Mouse (Mus musculus): Measurements from ENCODE around the gene Nwd2.

DNA sequence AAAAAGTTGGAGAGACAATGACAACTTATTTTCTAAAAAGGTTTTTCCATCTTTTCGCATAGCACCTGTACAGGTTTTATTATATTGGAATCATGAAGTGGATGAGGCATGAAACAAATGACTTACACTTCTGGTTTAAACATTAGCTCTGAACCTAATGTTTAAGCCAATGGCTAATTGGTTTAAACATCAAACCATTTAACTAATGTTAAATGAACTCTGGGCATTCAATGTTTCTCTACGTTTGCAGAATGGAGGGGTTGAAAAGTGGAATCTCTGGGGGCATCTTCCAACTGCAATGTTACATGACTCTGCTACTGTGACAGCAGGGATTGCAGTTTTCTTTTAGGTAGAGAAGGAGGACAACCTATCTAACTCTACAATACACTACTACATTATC, 27.0 kb downstream of the Nwd2 start:
- TF ChIP-seq POLR2A (IDR thresholded peaks at IDR 0.05; ENCODE audit: extremely low read depth, insufficient read depth, low read length) (no peak), CTCF (IDR thresholded peaks at IDR 0.05; ENCODE audit: extremely low read depth, insufficient read depth, low read length) (no peak)

Data from cortical plate, adult 2 months (tissue).